Mouse (Mus musculus) testis, adult 2 months (tissue): ENCODE measurements at regions not wholly inside any gene's neighbourhood (a gene's known extent, or its start where the extent isn't known, plus 50 kb on each side); places are given as distances from the start of the nearest gene placed in this dataset.

ENCODE experiments used
- H3K27ac ChIP-seq: fragments of 200-500 bp; 2 replicates; pipeline ENCODE4 v1.5.1; 2012; ENCODE audit warnings: low read depth, low read length; ENCODE audit not compliant: control insufficient read depth, insufficient read depth
- H3K27me3 ChIP-seq: fragments of 200-500 bp; 2 replicates; pipeline ENCODE4 v1.6.1; 2012; ENCODE audit warnings: mild to moderate bottlenecking, low read length, moderate library complexity; ENCODE audit not compliant: control insufficient read depth, insufficient read depth
- H3K36me3 ChIP-seq: fragments of 200-500 bp; 2 replicates; pipeline ENCODE4 v1.6.1; 2012; ENCODE audit warnings: mild to moderate bottlenecking, low read length; ENCODE audit not compliant: control insufficient read depth, insufficient read depth
- H3K4me1 ChIP-seq: fragments of 200-500 bp; 2 replicates; pipeline ENCODE4 v1.6.1; 2012; ENCODE audit warnings: low read length; ENCODE audit not compliant: control insufficient read depth, insufficient read depth
- H3K4me3 ChIP-seq: fragments of 200-500 bp; 2 replicates; pipeline ENCODE4 v1.5.1; 2012; ENCODE audit warnings: low read depth, mild to moderate bottlenecking, low read length, moderate library complexity, mixed read lengths; ENCODE audit not compliant: control insufficient read depth
- CTCF ChIP-seq: fragments of 200-500 bp; IDR thresholded peaks from 2 replicates; pipeline ENCODE4 v1.5.1; 2012; ENCODE audit warnings: low read depth, mild to moderate bottlenecking, inconsistent platforms, low read length, moderate library complexity; ENCODE audit not compliant: control insufficient read depth, insufficient read depth, insufficient replicate concordance
- POLR2A ChIP-seq: fragments of 200-500 bp; IDR thresholded peaks from 2 replicates; pipeline ENCODE4 v1.6.1; 2012; ENCODE audit warnings: low read depth, mild to moderate bottlenecking, inconsistent platforms, low read length, moderate library complexity; ENCODE audit not compliant: control insufficient read depth

DNA sequence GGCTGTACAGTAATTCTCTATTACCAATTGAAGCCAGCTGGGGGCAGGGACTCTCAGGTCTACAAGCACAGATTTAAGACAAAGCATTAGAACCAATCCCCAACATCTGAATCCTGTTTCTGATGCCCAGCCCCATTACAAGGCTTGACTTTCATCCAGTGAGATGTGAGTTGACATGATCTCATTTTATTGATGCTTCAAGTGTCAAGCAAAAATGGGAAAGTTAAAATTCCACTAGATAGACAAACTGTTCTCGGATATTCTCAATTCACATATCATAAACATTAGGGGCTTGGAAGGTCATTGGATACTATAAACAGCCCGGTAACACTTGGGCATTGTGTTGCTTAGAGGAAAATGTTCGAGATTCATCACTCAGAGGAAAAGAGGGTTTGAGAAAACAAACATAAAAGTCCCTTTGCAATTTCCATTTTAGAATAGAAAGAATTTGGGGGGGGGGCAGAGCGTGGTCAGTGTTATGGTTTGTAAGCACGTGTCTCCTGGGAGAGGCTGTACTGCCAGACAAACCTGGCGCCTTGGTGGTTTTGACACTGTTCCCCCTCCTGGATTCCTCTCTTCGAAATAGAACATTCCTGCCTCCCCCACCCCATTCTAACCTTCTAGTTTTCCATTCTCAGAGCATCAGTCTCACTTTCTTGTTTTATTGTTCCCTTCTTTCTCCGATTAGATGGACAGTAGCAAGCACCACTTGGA, 297.5 kb downstream of the Nuak1 start:
- TF ChIP-seq POLR2A: no peak
- TF ChIP-seq CTCF: no peak
- H3K4me3 ChIP-seq: no peak overlapping the region
- H3K4me1 ChIP-seq: no peaks in the 10 kb centered on the region
- H3K27me3 ChIP-seq: no peaks in the 10 kb centered on the region
- H3K36me3 ChIP-seq: no peaks in the 10 kb centered on the region
- no peak overlapping the region for H3K27ac ChIP-seq

DNA sequence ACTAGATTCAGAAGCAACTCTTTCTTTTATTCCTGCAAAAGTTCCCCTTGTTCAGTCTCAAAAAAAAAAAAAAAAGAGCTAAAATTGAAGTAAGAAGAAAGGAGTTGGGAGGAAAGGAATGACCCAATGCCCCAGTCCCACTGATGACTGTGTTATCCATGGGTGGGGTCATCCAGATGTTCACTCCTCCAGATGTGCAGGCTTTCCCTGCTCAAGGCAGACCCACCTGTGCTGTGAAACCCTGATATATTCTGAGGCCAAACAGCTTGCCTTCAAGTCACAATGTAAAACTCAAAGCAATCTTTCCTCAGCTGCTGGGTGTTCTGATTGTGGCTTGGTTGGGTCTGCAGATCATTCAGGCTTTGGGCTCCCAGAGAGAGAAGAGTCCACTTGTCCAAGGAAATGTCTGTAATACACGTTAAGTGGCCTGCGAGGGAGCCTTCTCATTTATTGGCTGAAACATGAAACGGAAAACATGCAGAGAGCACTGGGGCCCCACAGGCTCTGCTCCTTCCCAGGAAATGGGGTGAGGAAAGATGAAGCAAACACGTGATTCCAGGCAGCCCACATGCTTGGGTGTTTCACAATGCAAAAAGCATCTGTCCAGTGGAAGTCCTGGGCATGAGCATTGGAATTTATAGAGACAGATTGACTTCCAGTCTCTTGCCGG, 296.6 kb downstream of the Nuak1 start:
- Histone ChIP-seq H3K4me1 (no peaks in the 10 kb centered on the region), H3K27ac (no peak overlapping the region), H3K36me3 (no peaks in the 10 kb centered on the region), H3K4me3 (no peak overlapping the region), H3K27me3 (no peaks in the 10 kb centered on the region)
- TF ChIP-seq POLR2A: no peak
- no peak for TF ChIP-seq CTCF

- H3K27ac ChIP-seq: no peak overlapping the region
Observed at GRCm38 (mm10) chr10:84144344-84144687, 296.1 kb downstream of the Nuak1 start.

DNA sequence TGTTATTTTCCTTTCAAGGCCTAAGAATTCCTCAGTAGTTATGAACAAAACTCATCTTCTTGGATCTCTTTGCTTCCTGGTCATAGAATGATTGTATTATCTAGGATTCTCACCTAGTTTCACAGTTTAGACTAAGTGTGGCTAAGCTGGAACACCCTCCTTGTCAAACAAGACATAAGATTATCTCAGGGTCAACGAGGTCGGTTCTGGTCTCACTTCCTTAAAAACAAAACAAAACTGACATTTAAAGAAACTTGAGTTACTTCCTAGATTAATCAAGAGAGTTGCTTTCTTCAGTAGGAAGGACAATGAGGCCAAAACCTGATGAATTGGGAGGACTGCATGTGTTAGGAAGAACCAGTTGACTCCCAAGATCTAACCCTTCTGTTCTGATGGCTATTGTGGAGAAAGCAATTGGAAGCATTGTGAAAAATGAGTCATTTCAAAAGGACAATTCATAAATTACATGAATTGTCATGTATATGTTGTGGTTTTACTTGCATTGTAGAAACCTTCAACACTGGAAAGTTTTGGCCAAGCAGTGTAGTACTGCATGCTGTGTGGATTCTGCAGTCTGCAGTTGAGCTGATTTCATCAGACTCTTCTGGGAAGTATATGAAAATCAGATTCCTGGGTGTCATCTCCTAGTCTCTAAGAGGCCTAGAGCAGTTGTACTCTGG, 293.0 kb downstream of the Nuak1 start:
- no peaks in the 10 kb centered on the region for H3K27me3 ChIP-seq
- no peaks in the 10 kb centered on the region for H3K36me3 ChIP-seq
- H3K4me1 ChIP-seq: no peaks in the 10 kb centered on the region
- no peak overlapping the region for H3K4me3 ChIP-seq
- H3K27ac ChIP-seq: no peak overlapping the region
- TF ChIP-seq CTCF (no peak), POLR2A (no peak)

More at GRCm38 (mm10) chr10:84144344-84144687, 296.1 kb downstream of the Nuak1 start:
- Histone ChIP-seq H3K27me3 (no peaks in the 10 kb centered on the region), H3K4me1 (no peaks in the 10 kb centered on the region), H3K4me3 (no peak overlapping the region), H3K36me3 (no peaks in the 10 kb centered on the region)
- TF ChIP-seq CTCF (no peak), POLR2A (no peak)

- Histone ChIP-seq H3K27me3 (no peaks in the 10 kb centered on the region), H3K4me1 (peaks cover 6% of the 10 kb centered on the region), H3K36me3 (no peaks in the 10 kb centered on the region), H3K4me3 (no peak overlapping the region), H3K27ac (no peak overlapping the region)
- TF ChIP-seq CTCF (no peak), POLR2A (no peak)
Observed at GRCm38 (mm10) chr10:84163752-84164151, 276.6 kb downstream of the Nuak1 start.

DNA sequence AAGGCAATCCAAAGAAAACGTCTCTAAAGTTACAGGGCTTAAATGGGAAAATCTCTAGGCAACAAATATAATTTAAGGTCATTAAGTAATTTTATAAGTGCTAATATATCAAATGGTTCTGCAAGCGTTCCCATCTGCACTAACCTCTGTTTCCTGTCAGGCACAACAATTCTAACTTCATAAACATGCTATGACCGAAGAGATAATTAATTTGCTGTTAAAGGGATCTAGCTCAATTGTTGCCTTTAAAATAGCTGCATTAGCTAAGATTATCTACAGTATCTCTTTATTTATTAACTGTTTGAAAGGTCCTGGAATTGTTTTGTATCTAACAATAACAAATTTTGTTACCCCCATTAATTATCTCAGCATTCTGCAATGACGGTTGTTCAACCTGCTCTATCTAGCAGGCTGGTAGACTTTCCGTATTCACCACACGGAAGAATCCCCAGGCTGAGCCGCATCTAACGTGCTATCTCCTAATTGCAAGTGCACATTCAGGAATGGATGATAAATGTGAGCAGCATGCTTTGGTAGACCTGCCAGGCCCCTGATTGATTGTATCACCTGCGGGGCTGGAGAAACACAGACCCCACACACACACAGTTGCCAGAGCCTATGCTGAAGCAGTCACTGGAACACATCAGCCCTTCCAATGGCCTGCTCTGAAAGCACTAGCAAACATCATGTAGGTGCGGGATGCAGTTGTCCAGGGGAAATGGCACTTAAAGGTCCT, 274.4 kb downstream of the Nuak1 start:
- Histone ChIP-seq H3K27me3 (no peaks in the 10 kb centered on the region), H3K27ac (no peak overlapping the region), H3K36me3 (no peaks in the 10 kb centered on the region), H3K4me1 (peaks cover 6% of the 10 kb centered on the region), H3K4me3 (no peak overlapping the region)
- TF ChIP-seq CTCF (no peak), POLR2A (no peak)

DNA sequence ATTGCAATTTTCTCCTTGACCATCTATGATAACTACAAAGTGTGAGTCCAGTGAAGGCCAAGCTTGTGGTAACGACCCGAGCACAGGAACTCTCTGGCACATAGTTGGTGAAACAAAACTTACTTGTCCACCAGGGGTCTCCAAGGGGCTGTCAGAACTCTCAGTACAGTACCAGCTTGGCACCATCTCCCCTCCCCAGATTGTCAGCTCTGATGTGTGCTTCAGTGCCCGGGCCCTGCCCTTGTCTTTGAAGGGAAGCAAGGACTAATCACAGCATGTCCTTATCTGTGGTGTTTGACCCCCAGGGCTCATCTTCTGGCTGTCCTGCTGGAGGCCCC, 273.9 kb downstream of the Nuak1 start:
- Histone ChIP-seq H3K27me3 (no peaks in the 10 kb centered on the region), H3K4me3 (no peak overlapping the region), H3K4me1 (peaks cover 6% of the 10 kb centered on the region), H3K27ac (no peak overlapping the region), H3K36me3 (no peaks in the 10 kb centered on the region)
- TF ChIP-seq POLR2A (no peak), CTCF (no peak)
